28 mouse cellular contexts compared by ENCODE assay signal in genomic region chr6:139154802-139155201, GRCm38 (mm10).
"Had no signal": no experiment of that assay in that cellular context is flagged by ENCODE, and none has a peak within 500 bp of the region (broad histone marks: within the 10 kb centered on the region; RNA-seq: fewer than 3 reads in every experiment).

No protein-coding gene starts in this region.

- H3K4me3 ChIP-seq: heart, adult 2 months; heart, embryonic 13.5 days; heart, embryonic 15.5 days; intestine, embryonic 15.5 days; layer of hippocampus, adult 2 months; left cerebral cortex, adult 2 months; limb, embryonic 10.5 days; limb, embryonic 12.5 days; liver, embryonic 13.5 days; liver, embryonic 15.5 days had no signal

- H3K4me2 ChIP-seq: heart, embryonic 11.5 days; heart, embryonic 13.5 days; heart, embryonic 15.5 days; hindbrain, embryonic 14.5 days; intestine, embryonic 15.5 days; limb, embryonic 12.5 days; liver, embryonic 11.5 days; liver, embryonic 13.5 days; liver, embryonic 15.5 days had no signal

- ATAC-seq: hindbrain, embryonic 16.5 days; inflammation-experienced regulatory T-cells, adult 6 months; intestine, embryonic 15.5 days; intestine, postnatal 0 days; liver, postnatal 0 days had no signal

- H3K27me3 ChIP-seq: heart, embryonic 13.5 days; heart, embryonic 15.5 days; intestine, embryonic 15.5 days; limb, embryonic 12.5 days; liver, embryonic 13.5 days; liver, embryonic 15.5 days had no signal

- H3K9me3 ChIP-seq: heart, embryonic 13.5 days; heart, embryonic 15.5 days; intestine, embryonic 15.5 days; limb, embryonic 10.5 days; limb, embryonic 12.5 days; liver, embryonic 13.5 days; liver, embryonic 15.5 days had no signal

- H3K4me1 ChIP-seq: heart, embryonic 13.5 days; heart, embryonic 15.5 days; intestine, embryonic 15.5 days; limb, embryonic 10.5 days; limb, embryonic 12.5 days; liver, embryonic 13.5 days; liver, embryonic 15.5 days had no signal

- H3K9ac ChIP-seq: heart, embryonic 13.5 days; heart, embryonic 15.5 days; hindbrain, embryonic 14.5 days; intestine, embryonic 15.5 days; limb, embryonic 12.5 days; liver, embryonic 13.5 days; liver, embryonic 15.5 days; liver, postnatal 0 days had no signal

- H3K36me3 ChIP-seq: heart, embryonic 13.5 days; heart, embryonic 15.5 days; intestine, embryonic 15.5 days; limb, embryonic 10.5 days; limb, embryonic 12.5 days; liver, embryonic 13.5 days; liver, embryonic 15.5 days had no signal

- H3K27ac ChIP-seq: heart, adult 2 months; heart, embryonic 13.5 days; heart, embryonic 15.5 days; hindbrain, embryonic 14.5 days; intestine, embryonic 15.5 days; layer of hippocampus, adult 2 months; left cerebral cortex, adult 2 months; limb, embryonic 10.5 days; limb, embryonic 12.5 days; liver, embryonic 13.5 days; liver, embryonic 15.5 days had no signal

- DNase-seq: gastrocnemius, postnatal 14 days; gastrocnemius, postnatal 36 days; heart, adult 11 months; heart, adult 2 months; heart, postnatal 14 days; heart, postnatal 36 days; kidney, adult 18-20 months; kidney, adult 8-10 months; kidney, postnatal 10 days; kidney, postnatal 25 days; kidney, postnatal 4 days; liver; liver, embryonic 13.5 days; liver, postnatal 0 days had no signal
